Mouse (Mus musculus) liver, embryonic 11.5 days (tissue): ENCODE data around the gene Lsm10. TPM values are rescaled to one million over a fixed set of nuclear protein-coding genes. Genes with fewer than 3 reads are reported as not detected.
A peak's percentile ranks its signal among the peaks of the same experiment; 100 is the strongest.

Source experiments
- ATAC-seq: fragments of 200-750 bp; cut with Nextera tagmentation; replicated peaks from 2 replicates; pipeline ENCODE4 v1.8.0; 2017; ENCODE audit warnings: moderate number of reproducible peaks, mild to moderate bottlenecking, moderate TSS enrichment, moderate library complexity; ENCODE audit not compliant: low FRiP score
- DNase-seq: peaks from one replicate; pipeline ENCODE4 v3.0.0-alpha.2; 2017; ENCODE audit warnings: low spot score
- H3K27ac ChIP-seq: fragments of 300-500 bp; sonication (generic); 2 replicates; pipeline ENCODE4 v1.5.1; 2014; ENCODE audit warnings: mild to moderate bottlenecking, low read depth, low read length, control low read depth
- H3K27me3 ChIP-seq: fragments of 300-500 bp; sonication (generic); replicated peaks from 2 replicates; pipeline ENCODE4 v1.6.1; 2014; ENCODE audit warnings: low read length, mixed read lengths; ENCODE audit not compliant: control insufficient read depth, insufficient read depth
- H3K36me3 ChIP-seq: fragments of 300-500 bp; sonication (generic); 2 replicates; pipeline ENCODE4 v1.6.1; 2014; ENCODE audit warnings: mild to moderate bottlenecking, low read length, moderate library complexity, mixed read lengths; ENCODE audit not compliant: control insufficient read depth, insufficient read depth
- H3K4me1 ChIP-seq: fragments of 300-500 bp; sonication (generic); replicated peaks from 2 replicates; pipeline ENCODE4 v1.6.1; 2014; ENCODE audit warnings: low read length, mixed read lengths; ENCODE audit not compliant: control insufficient read depth, insufficient read depth
- H3K4me2 ChIP-seq: fragments of 300-500 bp; sonication (generic); 2 replicates; pipeline ENCODE4 v1.6.1; 2014; ENCODE audit warnings: mild to moderate bottlenecking, control low read depth, moderate library complexity
- H3K4me3 ChIP-seq: fragments of 300-500 bp; sonication (generic); 2 replicates; pipeline ENCODE4 v1.5.1; 2014; ENCODE audit warnings: low read depth, low read length, control low read depth
- H3K9ac ChIP-seq: fragments of 300-500 bp; sonication (generic); 2 replicates; pipeline ENCODE4 v1.6.1; 2014; ENCODE audit warnings: low read depth, low read length, control low read depth
- H3K9me3 ChIP-seq: fragments of 300-500 bp; sonication (generic); 2 replicates; pipeline ENCODE4 v1.6.1; 2016; ENCODE audit warnings: low read length, inconsistent platforms, mixed read lengths; ENCODE audit not compliant: control insufficient read depth
- WGBS: fragments of 180-500 bp; shearing (Covaris S2); extraction: QIAGEN DNeasy Blood & Tissue Kit; methylation state at CpG from one replicate; pipeline ENCODE4 v1.1.7; 2014; 5-methylcytosine and 5-hydroxymethylcytosine counted together
- polyA plus RNA-seq: library from polyadenylated mRNA; unstranded; fragments of >200 nt; fragmentation: Nextera tagmentation; extraction: Ambion mirVana; gene quantifications from 2 replicates; pipeline ENCODE4 v1.2.1, GENCODE M21; 2014

Gene Lsm10
- polyA plus RNA-seq, 1 experiment from 2014 or later = 53.3 TPM

GRCm38 (mm10) chr4:126141021-126141420 is 44.6 kb downstream of the Lsm10 start:
- H3K4me1 ChIP-seq = peaks cover 5% of the 10 kb centered on the region; the same call in 1 of the 2 replicates
- H3K27ac ChIP-seq = no peak overlapping the region
- 64% methylated on average over 5 of the region's 5 CpGs for WGBS
- no peaks in the 10 kb centered on the region for H3K9me3 ChIP-seq
- H3K4me2 ChIP-seq = no peak overlapping the region
- peaks cover 10% of the 10 kb centered on the region for H3K36me3 ChIP-seq
- ATAC-seq (0 out of 2 replicates have a peak, but pooled peaks have one; percentile 15), DNase-seq (no peak)
- H3K4me3 ChIP-seq = no peak overlapping the region
- no peak overlapping the region for H3K9ac ChIP-seq
- H3K27me3 ChIP-seq = no peaks in the 10 kb centered on the region

GRCm38 (mm10) chr4:126145396-126145795 is 49.0 kb downstream of the Lsm10 start:
- peaks cover 36% of the 10 kb centered on the region for H3K27me3 ChIP-seq
- H3K9ac ChIP-seq = no peak overlapping the region
- H3K4me3 ChIP-seq = no peak overlapping the region
- peaks cover 33% of the 10 kb centered on the region for H3K4me1 ChIP-seq
- DNase-seq (no peak), ATAC-seq (no peak)
- no peak overlapping the region for H3K27ac ChIP-seq
- 40% methylated on average over 4 of the region's 4 CpGs for WGBS
- no peaks in the 10 kb centered on the region for H3K36me3 ChIP-seq
- no peak overlapping the region for H3K4me2 ChIP-seq
- no peaks in the 10 kb centered on the region for H3K9me3 ChIP-seq

GRCm38 (mm10) chr4:126146974-126147532 is 50.6 kb downstream of the Lsm10 start:
- WGBS = 46% methylated on average over 9 of the region's 9 CpGs
- Histone ChIP-seq H3K27ac (peak overlapping the region; percentile 87), H3K4me1 (peaks cover 38% of the 10 kb centered on the region), H3K4me3 (no peak overlapping the region; the same call in 1 of the 2 replicates), H3K4me2 (peak overlapping the region; percentile 57), H3K36me3 (no peaks in the 10 kb centered on the region), H3K9ac (no peak overlapping the region), H3K27me3 (peaks cover 36% of the 10 kb centered on the region), H3K9me3 (no peaks in the 10 kb centered on the region)
- no peak for DNase-seq
- ATAC-seq = no peak

GRCm38 (mm10) chr4:126147533-126148160 is 51.2 kb downstream of the Lsm10 start, which contains the start of gene Eva1b:
Eva1b (plus strand) TSS chr4:126147744.
- H3K4me3 ChIP-seq = peak within 1 kb of the TSS; percentile 68
- peaks cover 38% of the 10 kb centered on the region for H3K4me1 ChIP-seq
- H3K4me2 ChIP-seq = peak within 1 kb of the TSS; percentile 57
- DNase-seq = peak; percentile 82
- peak within 1 kb of the TSS; percentile 87 for H3K27ac ChIP-seq
- WGBS = 11% methylated on average over 23 of the region's 24 CpGs
- no peaks in the 10 kb centered on the region for H3K9me3 ChIP-seq
- peak within 1 kb of the TSS; percentile 26 for H3K9ac ChIP-seq
- peak; percentile 61 for ATAC-seq
- no peaks in the 10 kb centered on the region for H3K36me3 ChIP-seq
- H3K27me3 ChIP-seq = peaks cover 36% of the 10 kb centered on the region

Other genes with a start within 250 kb of the Lsm10 start
- gene Csf3r, start 72.1 kb upstream of the Lsm10 start, polyA plus RNA-seq = 2.4 and 3.1 TPM in 2 replicates
- 186 and 190 TPM in 2 replicates for gene Mrps15, start 49.7 kb upstream of the Lsm10 start, polyA plus RNA-seq
- gene Oscp1, start 38.1 kb upstream of the Lsm10 start, polyA plus RNA-seq = 6.6 TPM in 2 replicates
- 24.4 and 26.7 TPM in 2 replicates for gene Stk40, start 7.3 kb downstream of the Lsm10 start, polyA plus RNA-seq
- gene Eva1b, start 51.1 kb downstream of the Lsm10 start, polyA plus RNA-seq = 25.3 and 28.1 TPM in 2 replicates
- 2.3 TPM in 2 replicates for gene Sh3d21, start 66.9 kb downstream of the Lsm10 start, polyA plus RNA-seq
- gene Thrap3, start 106.1 kb downstream of the Lsm10 start, polyA plus RNA-seq = 199 and 207 TPM in 2 replicates
- gene Map7d1, start 159.7 kb downstream of the Lsm10 start, polyA plus RNA-seq = 26.5 and 28.9 TPM in 2 replicates
- gene Trappc3, start 165.7 kb downstream of the Lsm10 start, polyA plus RNA-seq = 20.6 and 26.8 TPM in 2 replicates
- 1.9 and 2.2 TPM in 2 replicates for gene Col8a2, start 190.2 kb downstream of the Lsm10 start, polyA plus RNA-seq
- 53.5 and 62.2 TPM in 2 replicates for gene Adprhl2, start 225.1 kb downstream of the Lsm10 start, polyA plus RNA-seq
- 0.71 and 1.7 TPM in 2 replicates for gene Tekt2, start 229.1 kb downstream of the Lsm10 start, polyA plus RNA-seq